Mouse (Mus musculus) urinary bladder, adult 2 months (tissue): ENCODE results near the gene Tmem89. TPM values are rescaled to one million over a fixed set of nuclear protein-coding genes. Genes with fewer than 3 reads are reported as not detected.
A peak's percentile ranks its signal among the peaks of the same experiment; 100 is the strongest.

ENCODE experiments used
- DNase-seq: peaks from one replicate; pipeline ENCODE4 v3.0.0; 2022; ENCODE audit warnings: low spot score
- polyA plus RNA-seq: library from polyadenylated mRNA; depleted of rRNA; stranded (reverse); fragments of >200 nt; gene quantifications from 2 replicates; pipeline ENCODE4 v1.2.3, GENCODE M21; 2012; rRNA removed

The Tmem89 gene
- polyA plus RNA-seq, result not detected in 2 replicates

DNA sequence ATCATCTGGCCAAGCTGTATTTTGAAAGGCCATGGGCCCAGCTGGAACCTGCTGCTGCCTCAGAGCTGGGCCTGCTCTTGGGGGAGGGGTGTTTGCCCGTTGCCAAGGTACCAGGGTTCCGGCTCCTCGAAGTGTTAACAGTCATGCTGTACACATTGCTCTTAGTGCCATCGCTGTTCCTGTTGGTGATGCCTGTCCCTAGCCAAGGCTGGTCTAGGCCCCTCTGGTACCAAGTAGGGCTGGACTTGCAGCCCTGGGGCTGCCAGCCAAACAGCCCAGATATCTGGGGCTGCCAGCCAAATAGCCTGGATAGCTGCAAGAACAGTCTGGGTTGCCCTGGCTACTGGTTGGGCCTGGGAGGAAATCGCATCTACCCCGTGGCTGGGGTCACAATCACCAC is at the start of gene Tmem89:
Gene Tmem89, plus strand, starts transcription at position 129 of the 400 bp plus-strand sequence.
- no peak for DNase-seq

DNA sequence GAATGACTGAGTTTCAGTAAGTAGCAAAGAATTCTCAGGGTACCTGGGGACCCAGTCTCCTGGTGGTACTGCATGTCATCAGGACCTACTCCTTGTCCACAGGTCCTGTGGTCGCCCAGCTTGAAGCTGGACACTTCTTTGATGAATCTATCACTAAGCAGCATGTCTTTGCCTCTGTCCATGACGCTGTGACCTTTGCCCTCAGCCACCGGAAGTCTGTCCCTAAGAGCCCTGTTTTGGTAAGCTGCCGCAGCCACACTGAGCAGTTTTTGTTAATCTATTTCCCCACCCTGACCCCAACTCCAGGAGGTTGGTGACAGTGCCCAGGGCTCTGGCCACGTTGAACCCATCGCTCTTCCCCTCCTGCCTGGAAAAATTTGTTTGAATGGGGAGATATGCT is 2.1 kb upstream of the Tmem89 start:
- DNase-seq, result no peak

DNA sequence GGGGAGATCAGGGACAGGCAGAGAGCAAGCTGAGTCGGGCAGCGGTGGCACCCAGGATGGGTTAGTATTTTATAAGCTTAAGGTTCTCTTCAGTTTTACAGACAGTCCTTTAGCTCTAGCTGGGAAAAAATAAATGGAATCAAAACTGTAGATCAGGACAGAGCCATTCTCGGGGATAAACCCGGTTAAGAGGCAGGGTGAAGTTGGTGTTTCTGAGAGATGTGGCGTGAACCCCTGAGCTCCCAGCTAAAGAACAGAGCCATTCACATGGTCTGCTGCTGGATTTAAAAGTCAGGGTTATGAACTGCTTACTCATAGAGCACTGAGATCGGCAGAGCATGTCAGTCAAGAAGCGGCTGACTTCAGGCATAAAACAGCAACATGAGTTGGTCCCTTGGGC is 1.3 kb upstream of the Tmem89 start:
- no peak for DNase-seq

GRCm38 (mm10) chr9:108913621-108914020 is 798 bp upstream of the Tmem89 start:
- no peak for DNase-seq

DNA sequence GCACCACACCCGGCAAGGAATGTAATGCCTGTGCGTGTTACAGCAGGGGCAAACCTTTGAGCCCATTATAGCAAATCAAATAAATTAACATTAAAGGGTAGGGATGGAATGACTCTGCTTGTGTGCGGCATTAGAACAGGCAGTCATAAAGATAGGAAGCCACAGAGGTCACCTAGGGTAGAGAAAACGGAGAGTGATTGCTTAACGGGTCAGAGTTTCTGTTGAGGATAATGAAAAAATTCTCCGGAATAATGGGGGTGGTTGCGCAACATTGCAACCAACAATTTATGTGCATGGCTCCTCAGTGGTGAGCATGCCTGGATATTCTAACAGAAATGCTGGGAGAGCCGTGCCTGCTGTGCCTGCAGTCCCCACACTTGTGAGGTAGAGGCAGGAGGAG is 11.5 kb downstream of the Tmem89 start:
- DNase-seq, result no peak

DNA sequence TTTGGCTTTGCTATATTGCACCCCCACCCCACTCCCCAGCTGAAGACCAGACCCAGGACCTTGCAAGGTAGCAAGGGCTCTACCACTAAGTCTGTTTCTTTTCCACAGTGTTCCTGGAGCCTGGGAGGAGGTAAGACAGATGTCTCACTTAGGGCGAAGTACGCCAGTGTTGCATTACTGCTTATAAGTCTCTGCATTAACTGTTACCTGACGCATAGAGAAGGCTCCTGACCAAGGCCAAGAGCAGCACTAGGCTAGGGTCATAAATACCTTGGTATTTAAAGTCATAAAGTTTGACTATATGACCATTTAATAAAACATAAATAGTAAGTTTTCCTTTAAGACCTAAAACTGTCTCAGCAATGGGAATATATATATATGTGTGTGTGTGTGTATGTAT is 14.0 kb downstream of the Tmem89 start:
- DNase-seq, result no peak

- DNase-seq, result no peak
Observed at GRCm38 (mm10) chr9:108935991-108936390, 21.6 kb downstream of the Tmem89 start.

GRCm38 (mm10) chr9:108936418-108937364 is 22.3 kb downstream of the Tmem89 start, which contains the start of gene Uqcrc1:
Gene Uqcrc1 (plus strand): TSS chr9:108936633.
- DNase-seq, result peak; percentile 85

DNA sequence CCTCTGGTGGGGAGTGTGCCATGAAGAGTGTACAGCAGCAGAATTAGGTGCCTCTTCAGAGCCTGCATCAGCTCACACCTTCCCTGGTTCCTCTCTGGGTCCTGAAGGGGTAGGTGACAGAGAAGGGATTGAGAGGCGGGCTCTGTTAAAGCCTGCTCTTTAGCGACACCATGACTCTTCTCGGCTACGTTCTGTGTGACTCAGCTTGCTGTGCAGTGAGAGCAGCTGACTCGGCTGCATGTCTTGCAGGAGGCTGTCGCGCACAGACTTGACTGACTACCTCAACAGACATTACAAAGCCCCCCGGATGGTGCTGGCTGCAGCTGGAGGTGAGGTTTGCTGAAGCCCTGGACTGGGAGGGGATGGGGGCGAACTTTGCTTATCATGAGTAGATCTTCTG is 30.7 kb downstream of the Tmem89 start:
- no peak for DNase-seq

DNA sequence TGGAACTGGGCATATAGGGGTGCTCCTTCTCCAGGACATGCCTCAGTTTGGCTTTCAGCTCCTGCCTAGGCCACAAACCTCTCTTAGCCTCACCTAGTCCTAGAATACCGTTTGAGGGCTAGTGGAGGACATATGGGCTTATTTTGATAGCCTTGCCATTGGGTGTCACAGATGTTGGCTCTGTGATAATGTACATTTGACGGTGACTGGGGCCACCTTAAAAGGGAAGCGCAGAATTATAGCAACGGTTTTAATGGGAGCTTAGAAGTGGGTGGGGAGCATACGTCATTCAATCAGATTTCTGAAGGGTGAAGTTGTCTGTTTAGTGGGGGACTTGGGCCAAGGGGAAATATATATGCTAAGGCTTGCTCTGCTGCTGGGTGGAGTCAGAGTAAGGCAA is 31.2 kb downstream of the Tmem89 start:
- DNase-seq, result no peak

- DNase-seq, result no peak
Observed at GRCm38 (mm10) chr9:108949231-108949966, 35.0 kb downstream of the Tmem89 start.

DNA sequence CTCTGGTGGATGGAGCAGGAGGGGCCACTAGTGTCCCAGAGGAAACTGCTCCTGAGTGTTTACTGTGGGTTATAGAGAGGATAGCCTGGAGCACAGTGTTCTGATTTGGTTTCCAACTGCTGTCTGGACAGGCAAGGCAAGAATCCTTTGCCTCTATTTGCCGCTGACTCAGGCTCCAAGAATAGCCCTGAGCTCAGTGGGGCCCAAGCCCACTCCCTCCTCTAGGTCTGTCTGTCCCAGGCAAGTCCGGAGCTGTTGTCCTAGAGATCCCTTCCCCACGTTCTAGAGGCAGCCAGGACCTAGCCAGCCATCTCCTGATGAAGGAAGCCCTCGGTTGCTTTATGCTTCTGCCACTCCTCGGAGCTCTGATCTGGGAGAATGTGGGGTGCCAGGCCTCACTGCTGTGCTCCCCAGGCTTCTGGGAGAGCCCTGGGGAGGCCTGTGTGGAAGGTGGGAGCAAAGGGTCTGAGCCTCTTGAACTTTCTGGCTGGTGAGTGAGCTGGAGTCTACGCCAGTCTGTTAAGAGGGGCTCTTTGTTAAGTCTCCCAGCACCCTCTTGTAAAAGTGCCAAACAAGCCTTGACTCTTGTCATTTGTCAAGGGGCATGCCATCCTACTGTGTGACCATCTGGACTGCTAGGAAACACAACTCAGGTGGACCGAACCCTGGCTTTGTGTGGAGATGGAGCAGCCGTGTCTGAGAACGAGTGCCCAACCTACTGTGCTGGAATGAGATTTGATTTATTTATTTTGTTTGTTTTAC is 35.7 kb downstream of the Tmem89 start:
- DNase-seq, result no peak

GRCm38 (mm10) chr9:108953081-108953636 is 38.7 kb downstream of the Tmem89 start, which contains the start of gene Col7a1:
Gene Col7a1 (plus strand): TSS chr9:108953586.
- no peak for DNase-seq

DNA sequence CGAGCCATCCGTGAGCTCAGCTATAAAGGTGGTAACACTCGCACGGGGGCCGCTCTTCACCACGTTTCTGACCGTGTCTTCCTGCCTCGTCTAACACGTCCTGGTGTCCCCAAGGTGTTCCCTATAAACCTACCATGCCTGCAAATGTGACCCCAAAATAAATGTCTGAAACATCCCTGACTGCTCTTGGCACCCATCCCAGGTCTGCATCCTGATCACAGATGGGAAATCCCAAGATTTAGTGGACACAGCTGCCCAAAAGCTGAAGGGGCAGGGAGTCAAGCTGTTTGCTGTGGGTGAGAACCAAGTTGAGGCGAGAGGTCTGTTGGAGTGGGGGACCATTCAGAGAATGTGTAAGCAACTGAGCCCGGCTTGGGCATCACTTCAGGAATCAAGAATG is 40.8 kb downstream of the Tmem89 start:
- DNase-seq, result no peak

- no peak for DNase-seq
Observed at GRCm38 (mm10) chr9:108955846-108956245, 41.4 kb downstream of the Tmem89 start.

- DNase-seq, result no peak
Observed at GRCm38 (mm10) chr9:108963577-108963976, 49.2 kb downstream of the Tmem89 start.

GRCm38 (mm10) chr9:108964338-108964737 is 49.9 kb downstream of the Tmem89 start:
- DNase-seq, result no peak
